Mouse (Mus musculus): Measurements from ENCODE around the gene Adtrp.

- TF ChIP-seq CTCF (IDR thresholded peaks at IDR 0.05; ENCODE audit: extremely low read depth, insufficient read length, insufficient replicate concordance, low read depth, low read length) = no peak
- no peak for TF ChIP-seq POLR2A (IDR thresholded peaks at IDR 0.05; ENCODE audit: low read depth, low read length)
Measured at GRCm38 (mm10) chr13:41847516-41848126, at the start of gene Adtrp.

Measured in small intestine, adult 2 months (tissue).